Mouse (Mus musculus) left cerebral cortex, postnatal 25 days (tissue): ENCODE results near the gene Arnt2. TPM values are rescaled to one million over a fixed set of nuclear protein-coding genes. Genes with fewer than 3 reads are reported as not detected.

Experiments used
- DNase-seq, 2 experiments: peaks; one replicate each; pipeline ENCODE4 v3.0.0; 2022; ENCODE audit warnings: low spot score in 2 of 2, mixed read lengths in 1 of 2
- intact Hi-C: fragments of 180-260 bp; cut with DNase I; formaldehyde crosslinking; loops from one replicate; pipeline ENCODE4 v1.15.1; 2025
- total RNA-seq, 2 experiments: library from RNA; stranded (reverse); gene quantifications; 2 replicates each; pipeline ENCODE4 v1.2.3; 2021

The Arnt2 gene
- total RNA-seq, 2 experiments from 2014 or later = 219 to 226 TPM

GRCm38 (mm10) chr7:84260401-84260800, 149.6 kb downstream of the Arnt2 start:
- intact Hi-C loops = no loop called here

DNA sequence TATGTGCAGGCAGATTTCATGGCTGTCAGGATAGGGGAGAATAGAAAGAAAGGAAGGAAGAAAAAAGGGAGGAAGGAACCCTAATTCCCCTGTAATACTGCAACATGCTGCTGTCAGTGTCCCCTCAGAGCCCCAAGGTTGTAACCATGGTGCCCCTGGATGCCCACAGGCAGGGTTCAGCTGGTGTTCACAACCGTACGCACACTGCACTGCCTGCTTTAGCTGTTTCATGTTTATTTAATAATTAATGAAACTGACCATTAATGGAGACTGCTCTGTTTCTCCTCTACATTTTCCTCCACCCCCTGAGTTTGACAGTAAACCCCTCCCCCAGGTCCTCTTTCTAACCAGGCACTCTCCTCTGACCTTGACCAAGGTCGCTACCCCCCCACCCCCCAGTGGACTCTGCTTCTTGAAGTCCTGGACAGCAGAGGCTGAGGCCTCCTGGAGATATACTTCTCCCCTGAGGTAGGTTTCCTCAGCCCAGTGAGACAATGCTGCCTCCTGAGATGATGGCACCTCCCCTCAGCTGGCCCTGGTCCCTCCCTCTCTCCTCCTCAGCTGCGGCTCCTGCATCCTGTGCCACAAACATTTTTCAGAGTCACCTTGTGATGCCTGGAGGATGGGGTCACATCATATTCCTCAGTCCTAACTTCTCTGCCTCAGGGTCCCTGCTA, 150.5 kb downstream of the Arnt2 start:
- intact Hi-C loops = no loop called here
- no peak for DNase-seq

More at GRCm38 (mm10) chr7:84260401-84260800, 149.6 kb downstream of the Arnt2 start:
- DNase-seq = no peak

DNA sequence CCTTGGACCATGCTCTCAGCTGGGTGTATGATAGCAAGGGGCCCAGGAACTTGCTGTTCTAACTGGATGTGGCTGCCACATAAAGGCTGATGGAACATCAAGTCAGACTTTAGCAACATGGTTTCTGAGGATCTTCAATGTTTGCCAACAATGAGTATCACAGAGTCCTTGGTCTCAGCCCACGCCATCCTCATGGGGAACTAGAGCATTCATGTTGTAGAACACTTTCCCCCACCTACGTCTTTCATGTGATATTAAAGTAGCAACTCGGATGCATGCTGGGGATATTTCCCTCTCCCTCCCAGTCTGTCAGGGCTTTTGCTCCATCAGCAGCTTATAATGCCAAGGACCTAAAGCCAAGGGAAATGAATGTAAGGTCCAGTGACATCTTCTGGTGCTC, 153.3 kb downstream of the Arnt2 start:
- DNase-seq = no peak

GRCm38 (mm10) chr7:84256245-84256644, 153.7 kb downstream of the Arnt2 start:
- intact Hi-C loops = no loop called here
- DNase-seq = no peak

More for the DNA sequence above, 153.3 kb downstream of the Arnt2 start:
- intact Hi-C loops = no loop called here

GRCm38 (mm10) chr7:84254916-84255315, 155.1 kb downstream of the Arnt2 start:
- intact Hi-C loops = no loop called here
- no peak for DNase-seq

DNA sequence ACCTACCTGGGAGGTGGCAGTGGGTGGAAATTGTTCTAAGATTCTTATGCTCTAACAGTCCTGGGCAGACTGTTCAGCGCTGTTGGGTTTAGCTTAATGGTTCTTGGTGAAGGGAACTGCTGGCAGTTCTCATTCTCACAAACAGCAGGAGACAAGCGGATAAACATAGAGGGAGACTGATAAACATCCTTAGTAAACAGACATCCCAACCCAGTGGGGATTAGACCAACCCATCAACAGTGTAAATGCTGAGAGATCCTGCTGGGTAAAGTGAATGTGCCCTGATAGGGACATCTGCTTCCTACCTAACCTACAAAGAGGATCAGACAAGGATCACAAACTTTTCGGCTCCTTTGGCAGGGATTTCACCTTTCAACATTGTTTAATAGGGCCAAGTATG, 155.7 kb downstream of the Arnt2 start:
- DNase-seq = no peak
- intact Hi-C loops = no loop called here

- no peak for DNase-seq
- intact Hi-C loops = no loop called here
Measured at GRCm38 (mm10) chr7:84251667-84252066, 158.3 kb downstream of the Arnt2 start.

DNA sequence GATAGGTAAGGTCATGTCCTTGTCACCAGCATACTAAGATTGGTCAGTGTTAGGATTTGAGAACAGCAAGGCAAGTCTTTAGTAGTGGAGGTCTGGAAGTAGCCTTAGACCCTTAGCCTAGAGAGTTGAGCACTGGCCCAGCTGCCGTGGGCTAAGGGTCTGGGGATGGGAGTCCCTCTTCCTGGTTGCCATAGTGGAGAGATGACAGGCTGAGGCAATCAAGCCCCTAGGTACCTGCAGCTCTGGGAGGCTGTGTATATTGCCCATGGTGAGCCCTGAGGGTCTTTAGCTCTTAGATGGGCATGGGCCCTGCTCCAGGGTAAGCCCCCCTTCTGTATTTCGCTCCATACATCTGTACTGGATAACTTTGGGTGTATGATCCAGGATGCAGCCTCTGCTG, 159.2 kb downstream of the Arnt2 start:
- no peak for DNase-seq
- intact Hi-C loops = no loop called here

- intact Hi-C loops = no loop called here
- DNase-seq = no peak
Measured at GRCm38 (mm10) chr7:84249951-84250350, 160.0 kb downstream of the Arnt2 start.

GRCm38 (mm10) chr7:84249381-84249780, 160.6 kb downstream of the Arnt2 start:
- no peak for DNase-seq
- intact Hi-C loops = no loop called here

DNA sequence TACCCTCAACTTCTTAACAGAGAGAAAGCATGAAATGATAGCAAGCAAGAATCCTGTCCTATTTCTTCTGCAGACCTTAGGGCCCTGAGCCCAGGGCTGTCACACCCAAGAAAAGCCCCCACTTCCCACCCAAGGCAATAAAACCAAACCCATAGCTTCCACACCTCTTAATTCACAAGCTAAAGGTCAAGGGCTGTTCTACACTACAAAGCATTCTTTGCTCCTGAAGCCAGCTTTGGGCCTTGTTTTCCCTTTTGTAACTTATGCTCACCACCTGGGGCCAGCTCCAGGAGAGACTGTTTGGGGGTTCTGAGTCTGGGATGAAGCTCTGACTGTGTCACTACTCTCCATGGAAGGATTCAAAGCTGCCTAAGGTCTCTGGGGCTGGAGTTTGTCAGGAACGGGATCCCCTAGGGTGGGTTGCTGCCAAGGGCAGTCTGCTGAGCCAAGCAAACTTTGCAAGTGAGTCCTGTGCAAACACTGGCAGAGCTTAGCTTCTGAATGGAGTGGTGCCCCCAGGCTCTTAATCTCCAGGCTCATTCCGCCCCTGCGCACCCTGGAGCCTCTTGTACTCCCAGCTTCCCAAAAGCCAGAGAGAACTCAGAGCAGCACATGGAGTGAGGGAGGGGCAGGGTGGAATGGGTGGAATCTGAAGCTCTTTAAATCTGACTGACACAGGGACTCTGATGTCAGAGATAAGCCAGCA, 161.9 kb downstream of the Arnt2 start:
- DNase-seq = no peak
- intact Hi-C loops = no loop called here

DNA sequence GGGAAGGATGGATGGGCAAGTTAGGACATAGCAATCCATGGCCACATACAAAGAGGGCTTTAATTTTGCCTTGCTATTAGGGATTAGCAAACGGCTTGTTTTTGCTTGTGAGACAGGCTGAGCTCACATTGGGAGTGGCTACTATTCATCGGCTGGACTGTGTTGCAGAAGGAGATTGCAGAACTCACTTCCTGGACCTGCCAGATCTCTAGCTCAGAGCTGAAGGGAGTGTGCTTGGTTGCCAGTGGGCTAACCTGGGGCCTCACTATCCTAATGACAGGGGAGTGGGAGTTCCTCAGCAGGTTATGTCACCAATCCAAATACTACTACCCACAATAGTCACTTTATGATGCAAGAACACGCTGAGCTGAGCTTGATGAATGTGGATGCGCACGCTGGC, 163.1 kb downstream of the Arnt2 start:
- no peak for DNase-seq

DNA sequence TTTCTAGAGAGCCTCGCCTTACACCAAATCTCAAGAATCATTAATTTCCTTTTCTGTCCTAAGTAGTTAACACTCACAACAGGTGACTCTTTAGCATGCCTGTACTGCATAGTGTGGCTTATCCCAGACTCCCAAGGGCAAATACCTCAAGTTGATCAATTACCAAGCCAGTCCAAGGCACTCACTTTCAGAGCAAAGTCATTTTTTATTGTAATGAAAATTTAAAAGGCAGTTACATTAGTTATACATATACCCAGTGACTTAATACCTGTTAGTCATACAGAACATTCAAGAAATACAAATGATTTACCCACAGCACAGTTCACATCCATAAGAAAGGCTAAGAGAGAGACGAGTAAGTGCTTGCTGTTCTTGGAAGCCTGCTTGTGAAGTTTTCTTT, 163.9 kb downstream of the Arnt2 start:
- DNase-seq = no peak
- intact Hi-C loops = no loop called here

More for the DNA sequence above, 163.1 kb downstream of the Arnt2 start:
- intact Hi-C loops = no loop called here

DNA sequence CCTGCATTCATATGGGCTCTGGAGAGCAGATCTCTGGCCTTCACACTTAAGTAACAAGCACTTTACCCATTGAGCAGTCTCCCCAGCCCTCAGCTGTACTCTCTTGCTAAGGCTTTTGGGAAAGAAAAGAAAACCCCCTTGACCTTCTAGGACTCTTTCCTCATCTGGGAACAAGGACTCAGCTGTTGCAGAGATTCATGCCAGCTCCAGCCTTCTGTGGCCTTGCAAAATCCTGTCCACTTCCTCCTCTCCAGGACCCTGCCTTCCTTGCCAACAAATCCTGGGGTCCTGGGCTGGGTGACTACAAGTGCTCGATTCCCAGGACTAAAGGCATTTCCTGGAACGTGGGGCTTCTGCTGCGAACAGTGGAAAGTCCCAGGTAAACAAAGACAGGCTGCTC, 169.6 kb downstream of the Arnt2 start:
- DNase-seq = no peak
- intact Hi-C loops = no loop called here

- DNase-seq = no peak
- intact Hi-C loops = no loop called here
Measured at GRCm38 (mm10) chr7:84237655-84238054, 172.3 kb downstream of the Arnt2 start.

DNA sequence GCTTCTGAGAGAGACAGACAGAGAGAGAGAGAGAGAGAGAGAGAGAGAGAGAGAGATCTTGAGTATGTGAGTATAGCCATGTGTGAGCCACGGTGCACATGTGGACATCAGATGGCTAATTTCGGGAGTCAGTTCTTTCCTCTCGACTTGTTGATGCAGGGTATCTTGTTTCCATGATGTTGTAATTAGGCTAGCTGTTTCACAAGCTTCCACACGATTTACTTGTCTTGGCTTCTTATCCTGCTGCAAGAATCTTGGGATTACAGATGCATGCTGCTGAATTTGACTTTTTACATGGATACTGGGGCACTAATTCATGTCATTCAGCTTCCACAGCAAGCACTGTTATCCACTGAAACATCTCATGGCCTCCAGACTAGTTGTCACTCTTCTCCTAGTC, 178.6 kb downstream of the Arnt2 start:
- DNase-seq = no peak
- intact Hi-C loops = no loop called here

DNA sequence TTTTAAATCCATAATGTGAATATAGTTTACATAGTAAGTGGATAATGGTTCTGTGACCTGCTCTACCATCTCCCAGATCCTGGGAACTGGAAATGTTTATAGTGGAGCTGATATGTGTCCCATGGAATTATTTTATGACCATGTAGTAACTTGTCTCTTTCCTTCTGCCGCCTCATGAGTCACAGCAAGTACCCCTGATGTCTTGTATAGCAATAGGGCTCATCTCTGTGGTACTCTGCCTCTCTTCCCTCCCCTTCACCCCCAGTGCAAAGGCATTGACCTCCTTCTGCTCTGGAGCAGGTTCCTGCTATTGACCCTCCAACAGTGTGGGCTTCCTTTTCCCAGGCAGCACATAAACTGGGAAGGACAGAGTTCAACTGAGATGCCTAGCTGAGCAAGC, 182.3 kb downstream of the Arnt2 start:
- no peak for DNase-seq
- intact Hi-C loops = no loop called here

GRCm38 (mm10) chr7:84226909-84227308, 183.1 kb downstream of the Arnt2 start:
- DNase-seq = no peak
- intact Hi-C loops = no loop called here

DNA sequence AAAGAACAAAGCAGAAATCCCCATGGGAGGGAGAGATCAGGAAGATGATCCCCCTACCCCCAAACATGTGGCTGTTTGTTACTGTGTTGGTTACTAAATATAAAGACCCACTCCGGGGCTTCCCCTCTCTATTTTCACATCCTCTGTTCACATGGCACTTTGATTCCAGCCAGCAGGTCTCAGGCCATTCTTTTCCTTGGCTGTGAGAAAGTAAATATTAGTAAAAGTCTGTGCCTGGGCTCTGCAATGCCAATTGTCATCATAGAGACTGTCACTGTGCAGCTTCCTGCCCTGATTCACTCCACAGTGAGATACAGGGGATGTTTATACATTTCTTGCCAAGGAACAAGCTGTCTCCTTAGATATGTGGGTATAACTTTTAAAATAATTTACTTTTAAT, 197.9 kb downstream of the Arnt2 start:
- no peak for DNase-seq
- intact Hi-C loops = no loop called here

GRCm38 (mm10) chr7:84210585-84211291, 199.2 kb downstream of the Arnt2 start:
- no peak for DNase-seq
- intact Hi-C loops = no loop called here

- intact Hi-C loops = no loop called here
- peak; percentile 57 to 85 for DNase-seq
Measured at GRCm38 (mm10) chr7:84203981-84204380, 206.0 kb downstream of the Arnt2 start.
